Mouse (Mus musculus) bone marrow macrophage, adult 2 months (primary cell): ENCODE results near the gene H2-M10.2. TPM values are rescaled to one million over a fixed set of nuclear protein-coding genes. Genes with fewer than 3 reads are reported as not detected.
"Not testable (repeated sequence)": the region's sequence is repeated elsewhere in the genome, so short reads cannot be mapped to it uniquely, and the experiment has no call there.

Experiments used
- H3K27ac ChIP-seq: 2 replicates; pipeline ENCODE4 v1.5.1; 2012; ENCODE audit warnings: low read depth, low read length; ENCODE audit not compliant: insufficient read depth
- H3K4me1 ChIP-seq: 2 replicates; pipeline ENCODE4 v1.6.1; 2012; ENCODE audit warnings: low read length; ENCODE audit not compliant: control insufficient read depth, insufficient read depth
- H3K4me3 ChIP-seq: 2 replicates; pipeline ENCODE4 v1.5.1; 2012; ENCODE audit warnings: mild to moderate bottlenecking, low read length, moderate library complexity; ENCODE audit not compliant: insufficient read depth
- CTCF ChIP-seq: IDR thresholded peaks from 2 replicates; pipeline ENCODE4 v1.5.1; 2012; ENCODE audit warnings: low read depth, mild to moderate bottlenecking, low read length, moderate library complexity
- POLR2A ChIP-seq: IDR thresholded peaks from 2 replicates; pipeline ENCODE4 v1.6.1; 2012; ENCODE audit warnings: mild to moderate bottlenecking, low read depth, low read length, borderline replicate concordance
- polyA plus RNA-seq: library from polyadenylated mRNA; stranded (reverse); fragments of >200 nt; gene quantifications from 2 replicates; pipeline ENCODE4 v1.2.4, GENCODE M21; 2012; ENCODE audit not compliant: missing spikeins, insufficient read depth, insufficient read length

Gene H2-M10.2
- polyA plus RNA-seq, 1 experiment, result not detected

- TF ChIP-seq CTCF (no peak), POLR2A (no peak)
- Histone ChIP-seq H3K27ac (no peak overlapping the region), H3K4me3 (no peak overlapping the region), H3K4me1 (peaks cover 12% of the 10 kb centered on the region)
Observed at GRCm38 (mm10) chr17:36253087-36253600, 33.1 kb downstream of the H2-M10.2 start.

GRCm38 (mm10) chr17:36252250-36252876 lies 33.9 kb downstream of the H2-M10.2 start:
- TF ChIP-seq CTCF (no peak), POLR2A (no peak)
- peak overlapping the region; percentile 73 for H3K27ac ChIP-seq
- H3K4me3 ChIP-seq, result peak overlapping the region; percentile 37
- peaks cover 12% of the 10 kb centered on the region for H3K4me1 ChIP-seq

DNA sequence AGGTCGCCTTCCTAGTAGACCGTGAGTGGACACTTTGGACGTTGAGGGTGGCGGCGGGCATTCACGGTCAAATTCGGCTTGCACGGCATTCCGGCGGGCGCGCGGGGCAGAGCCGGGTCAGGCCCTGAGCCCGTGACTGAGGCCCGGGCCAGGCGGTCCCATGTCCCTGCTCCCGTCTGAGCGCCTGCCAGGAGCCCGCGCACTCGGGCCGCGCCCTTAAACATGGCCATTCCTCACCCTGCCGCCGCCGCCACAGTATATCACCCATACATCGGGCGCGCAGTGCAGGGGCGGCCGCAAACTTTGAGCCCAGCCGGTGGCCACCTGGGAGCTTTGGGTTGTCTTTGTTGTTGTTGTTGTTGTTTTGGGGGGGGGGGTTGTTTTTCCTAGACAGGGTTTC lies 37.4 kb downstream of the H2-M10.2 start:
- no peak for TF ChIP-seq POLR2A
- TF ChIP-seq CTCF, result no peak
- H3K27ac ChIP-seq, result no peak overlapping the region

DNA sequence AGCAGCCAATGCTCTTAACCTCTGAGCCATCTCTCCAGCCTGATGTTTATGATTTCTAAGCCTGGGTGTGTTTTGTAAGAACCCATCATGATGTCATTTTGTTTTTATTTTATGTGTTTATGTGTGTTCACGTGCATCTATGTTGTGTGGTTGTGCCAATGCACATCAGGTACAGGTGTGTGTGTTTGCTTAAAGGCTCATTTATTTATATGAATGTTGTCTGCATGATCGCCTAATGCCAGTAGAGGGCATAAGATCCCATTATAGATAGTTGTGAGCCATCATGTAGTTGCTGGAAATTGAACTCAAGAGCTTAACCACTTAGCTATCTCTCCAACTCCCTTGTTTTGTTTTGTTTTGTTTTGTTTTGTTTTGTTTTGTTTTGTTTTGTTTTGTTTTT lies 40.5 kb downstream of the H2-M10.2 start:
- TF ChIP-seq POLR2A (no peak), CTCF (no peak)
- Histone ChIP-seq H3K4me1 (peaks cover 3% of the 10 kb centered on the region; the same call in 1 of the 2 replicates), H3K4me3 (no peak overlapping the region), H3K27ac (no peak overlapping the region)

More for the DNA sequence above, 37.4 kb downstream of the H2-M10.2 start:
- Histone ChIP-seq H3K4me3 (no peak overlapping the region), H3K4me1 (peaks cover 7% of the 10 kb centered on the region; the same call in 1 of the 2 replicates)

DNA sequence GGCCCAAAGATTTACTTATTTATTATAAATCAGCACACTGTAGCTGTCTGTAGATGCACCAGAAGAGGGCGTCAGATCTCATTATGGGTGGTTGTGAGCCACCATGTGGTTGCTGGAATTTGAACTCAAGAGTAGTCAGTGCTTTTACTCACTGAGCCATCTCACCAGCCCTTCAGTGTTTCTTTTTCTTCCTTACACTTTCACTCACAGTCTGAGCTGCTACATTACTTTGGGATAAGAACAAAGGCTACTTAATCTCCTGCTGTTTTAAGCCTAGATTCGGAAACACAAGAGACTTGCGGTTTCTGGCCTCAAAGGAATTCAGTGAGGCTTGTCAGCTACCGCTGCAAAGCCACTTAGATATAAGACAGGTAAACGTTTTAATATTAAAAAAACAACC lies 42.3 kb downstream of the H2-M10.2 start:
- TF ChIP-seq POLR2A, result no peak
- TF ChIP-seq CTCF, result no peak
- Histone ChIP-seq H3K4me1 (peaks cover 3% of the 10 kb centered on the region; the same call in 1 of the 2 replicates), H3K27ac (no peak overlapping the region), H3K4me3 (no peak overlapping the region)

- Histone ChIP-seq H3K4me1 (peaks cover 3% of the 10 kb centered on the region; the same call in 1 of the 2 replicates), H3K27ac (no peak overlapping the region), H3K4me3 (no peak overlapping the region)
- TF ChIP-seq POLR2A (no peak), CTCF (no peak)
Observed at GRCm38 (mm10) chr17:36240637-36241213, 45.6 kb downstream of the H2-M10.2 start.

DNA sequence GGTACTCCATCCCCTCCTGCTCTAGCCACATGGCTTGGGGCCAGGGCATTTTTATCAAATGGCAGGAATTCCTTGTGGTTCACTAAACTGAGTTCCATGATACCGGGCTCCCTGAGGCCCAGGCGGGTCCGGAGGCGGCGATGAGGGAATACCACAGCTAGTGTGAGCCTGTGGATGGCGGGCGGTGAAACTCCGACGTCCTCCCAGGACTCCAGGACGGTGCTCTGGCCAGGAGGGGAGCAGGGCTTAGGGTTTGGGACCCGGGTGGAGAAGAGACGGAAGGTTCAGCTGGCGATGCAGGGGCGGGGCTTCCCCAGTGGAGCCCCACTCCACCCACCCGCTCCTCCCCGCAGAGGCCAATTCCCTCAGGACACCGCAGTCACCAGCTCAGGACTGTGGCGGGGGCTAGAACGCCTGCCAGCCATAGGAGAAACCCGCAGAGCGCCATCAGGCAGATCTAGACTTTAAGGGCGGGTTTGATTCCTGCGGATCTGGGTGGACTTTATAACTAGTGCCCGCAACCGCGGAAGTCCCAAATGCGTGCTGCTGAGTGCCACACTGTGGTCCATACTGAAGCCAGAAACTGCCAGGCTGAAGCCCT lies 48.9 kb downstream of the H2-M10.2 start:
- Histone ChIP-seq H3K4me3 (peak overlapping the region; percentile 16), H3K27ac (no peak overlapping the region), H3K4me1 (no peaks in the 10 kb centered on the region; the same call in 1 of the 2 replicates)
- no peak for TF ChIP-seq CTCF

DNA sequence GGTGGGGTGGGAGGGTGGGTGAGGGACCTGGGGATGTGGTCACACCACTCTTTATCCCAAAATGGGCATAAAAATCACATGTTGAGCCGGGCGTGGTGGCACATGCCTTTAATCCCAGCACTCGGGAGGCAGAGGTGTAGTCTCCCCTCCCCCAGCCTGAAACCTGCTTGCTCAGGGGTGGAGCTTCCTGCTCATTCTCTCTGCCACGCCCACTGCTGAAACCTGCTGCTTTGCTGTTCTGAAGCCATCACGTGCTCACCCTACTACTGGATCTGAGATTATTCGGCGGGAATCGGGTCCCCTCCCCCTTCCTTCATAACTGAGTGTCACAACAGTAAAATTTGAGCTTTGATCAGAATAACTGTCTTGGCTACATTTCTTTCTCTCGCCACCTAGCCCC lies 51.0 kb downstream of the H2-M10.2 start:
- not testable (repeated sequence) for H3K4me1 ChIP-seq, H3K4me3 ChIP-seq, H3K27ac ChIP-seq

Other genes with a start within 250 kb of the H2-M10.2 start
- 89.0 and 112 TPM in 2 replicates for gene H2-T22, start 243.7 kb downstream of the H2-M10.2 start, polyA plus RNA-seq
- gene Gm6034, start 243.5 kb downstream of the H2-M10.2 start, polyA plus RNA-seq, result 0.72 TPM in 1 of 2 replicates, not detected in the other
- gene Gm11127, start 228.1 kb downstream of the H2-M10.2 start, polyA plus RNA-seq, result not detected in 2 replicates
- gene Gm19684, start 164.8 kb downstream of the H2-M10.2 start, polyA plus RNA-seq, result 1.1 and 1.8 TPM in 2 replicates
- not detected in 2 replicates for gene Gm7030, start 157.1 kb downstream of the H2-M10.2 start, polyA plus RNA-seq
- 3.6 TPM in 1 of 2 replicates, not detected in the other for gene Gm8909, start 118.0 kb downstream of the H2-M10.2 start, polyA plus RNA-seq
- gene H2-T3, start 96.2 kb downstream of the H2-M10.2 start, polyA plus RNA-seq, result 0.60 TPM in 1 of 2 replicates, not detected in the other
- gene Rpp21, start 28.4 kb downstream of the H2-M10.2 start, polyA plus RNA-seq, result 69.5 and 84.4 TPM in 2 replicates
- 14.5 and 14.8 TPM in 2 replicates for gene Trim39, start 14.2 kb downstream of the H2-M10.2 start, polyA plus RNA-seq
- not detected in 2 replicates for gene H2-M10.1, start 39.7 kb upstream of the H2-M10.2 start, polyA plus RNA-seq
- gene H2-M10.3, start 81.9 kb upstream of the H2-M10.2 start, polyA plus RNA-seq, result not detected in 2 replicates
- gene H2-M10.4, start 175.8 kb upstream of the H2-M10.2 start, polyA plus RNA-seq, result not detected in 2 replicates